Mouse (Mus musculus) CD4-positive, CD25-positive, alpha-beta regulatory T cell, adult 2 months (primary cell): ENCODE results near the gene Trim2.

Experiments
- DNase-seq: peaks from one replicate; pipeline ENCODE4 v3.0.0-alpha.2; 2012; ENCODE audit warnings: low read depth, low spot score

The Trim2 gene

DNA sequence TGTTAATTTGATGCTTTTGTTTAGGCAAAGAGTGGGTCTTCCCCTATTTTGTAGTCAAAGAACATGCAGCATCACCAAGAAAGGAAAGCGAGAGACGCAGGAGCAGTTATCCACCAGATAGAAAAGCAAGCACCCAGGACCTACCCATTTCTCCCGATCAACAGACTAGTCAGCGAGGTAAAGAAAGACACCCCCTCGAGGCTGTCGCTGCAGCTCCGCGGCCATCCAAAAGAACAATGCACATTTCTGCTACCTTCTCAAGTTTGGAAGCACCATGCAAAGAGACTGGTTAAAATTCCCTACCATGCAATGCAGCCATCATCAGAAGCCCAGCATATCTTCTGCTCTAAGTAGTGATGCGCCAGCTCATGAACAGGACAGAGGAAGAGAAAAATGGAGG lies 86.4 kb downstream of the Trim2 start:
- peak; percentile 14 for DNase-seq

DNA sequence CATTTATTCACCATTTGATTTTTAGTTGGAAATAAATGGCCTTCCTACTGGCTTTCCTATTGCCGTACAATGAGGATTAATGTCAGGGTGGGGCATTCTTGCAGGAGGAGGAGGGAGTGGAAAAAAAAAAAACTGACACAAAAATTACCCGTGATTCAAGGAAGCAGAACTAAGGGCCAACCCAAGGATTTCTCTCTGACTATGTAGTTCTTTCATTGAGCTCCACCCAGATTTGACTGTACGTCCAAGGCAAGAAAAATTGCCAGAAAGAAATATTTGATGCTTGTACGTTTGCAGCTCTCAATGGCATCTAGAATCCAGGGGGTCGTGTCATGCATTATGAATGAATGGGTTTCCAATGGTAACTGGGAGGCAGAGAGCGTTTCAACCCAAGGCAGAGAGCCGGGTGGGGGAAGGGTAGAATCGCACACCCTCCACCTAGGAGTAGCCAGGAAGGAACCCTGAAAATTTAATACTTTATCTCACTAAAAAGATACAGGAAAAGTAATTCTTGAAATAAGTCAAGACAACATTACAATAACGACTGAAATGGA lies 86.9 kb downstream of the Trim2 start:
- DNase-seq, result no peak

DNA sequence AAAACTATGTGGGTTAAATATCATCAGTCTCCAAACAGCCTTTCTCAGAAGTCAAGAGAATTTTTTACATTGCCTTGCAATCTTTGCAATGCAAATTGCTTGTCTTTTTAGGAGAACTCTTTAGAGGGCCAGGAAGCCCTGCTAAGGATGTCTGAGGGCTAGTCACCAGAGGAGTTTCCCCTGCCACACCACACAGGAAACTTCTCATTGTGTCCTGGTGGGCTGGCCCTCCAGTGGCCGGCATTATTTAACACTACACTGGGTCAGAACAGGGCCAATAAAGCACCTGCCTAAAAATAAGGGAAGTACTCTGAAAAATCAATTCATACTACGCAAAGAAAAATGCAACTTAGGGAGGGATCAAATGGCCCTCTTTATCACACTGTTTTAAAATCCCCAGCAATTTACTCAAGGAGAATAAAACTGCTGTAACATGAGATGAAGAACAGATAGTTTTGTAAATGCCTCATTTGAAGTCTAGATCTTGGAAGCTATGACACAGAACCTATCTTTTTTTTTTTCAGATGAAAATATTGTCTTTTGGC lies 87.4 kb downstream of the Trim2 start:
- DNase-seq, result no peak

DNA sequence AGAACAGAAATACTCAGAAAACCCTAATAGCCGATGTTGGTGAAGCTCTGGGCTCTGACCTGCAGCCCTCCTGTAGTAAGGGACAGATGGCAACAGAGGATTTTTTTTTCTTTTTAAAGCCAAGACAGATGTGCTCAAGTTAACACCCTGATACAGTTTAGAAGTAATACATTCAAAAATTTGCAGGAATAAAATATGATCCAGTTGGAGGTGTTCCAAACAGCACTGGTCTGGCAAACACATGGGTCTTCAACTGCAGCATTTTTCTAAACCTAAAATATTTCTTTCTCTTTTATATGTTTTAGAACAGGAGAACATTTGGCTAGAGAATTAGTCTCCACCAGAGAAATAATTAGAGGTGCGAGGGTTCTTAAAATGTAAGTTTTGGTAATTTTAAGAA lies 88.2 kb downstream of the Trim2 start:
- no peak for DNase-seq

DNA sequence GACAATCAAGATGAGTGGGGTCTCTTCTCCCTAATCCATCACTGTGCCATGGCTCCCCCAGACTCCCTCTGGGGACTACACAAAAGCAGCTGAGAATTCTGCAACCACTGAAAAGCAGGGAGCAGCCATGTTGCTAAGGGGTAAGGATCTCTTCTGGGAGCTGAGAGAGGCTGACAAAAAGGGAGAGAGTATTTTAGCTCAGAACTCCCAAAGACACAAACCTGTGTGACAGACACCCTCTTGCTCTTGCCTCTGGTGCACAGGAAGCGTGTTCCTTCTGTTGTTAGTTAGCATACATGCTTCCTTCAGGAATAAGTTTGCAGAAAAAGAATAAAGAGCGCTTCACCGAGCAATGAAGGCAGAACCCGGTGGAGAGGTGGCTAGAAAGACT lies 88.7 kb downstream of the Trim2 start:
- no peak for DNase-seq

DNA sequence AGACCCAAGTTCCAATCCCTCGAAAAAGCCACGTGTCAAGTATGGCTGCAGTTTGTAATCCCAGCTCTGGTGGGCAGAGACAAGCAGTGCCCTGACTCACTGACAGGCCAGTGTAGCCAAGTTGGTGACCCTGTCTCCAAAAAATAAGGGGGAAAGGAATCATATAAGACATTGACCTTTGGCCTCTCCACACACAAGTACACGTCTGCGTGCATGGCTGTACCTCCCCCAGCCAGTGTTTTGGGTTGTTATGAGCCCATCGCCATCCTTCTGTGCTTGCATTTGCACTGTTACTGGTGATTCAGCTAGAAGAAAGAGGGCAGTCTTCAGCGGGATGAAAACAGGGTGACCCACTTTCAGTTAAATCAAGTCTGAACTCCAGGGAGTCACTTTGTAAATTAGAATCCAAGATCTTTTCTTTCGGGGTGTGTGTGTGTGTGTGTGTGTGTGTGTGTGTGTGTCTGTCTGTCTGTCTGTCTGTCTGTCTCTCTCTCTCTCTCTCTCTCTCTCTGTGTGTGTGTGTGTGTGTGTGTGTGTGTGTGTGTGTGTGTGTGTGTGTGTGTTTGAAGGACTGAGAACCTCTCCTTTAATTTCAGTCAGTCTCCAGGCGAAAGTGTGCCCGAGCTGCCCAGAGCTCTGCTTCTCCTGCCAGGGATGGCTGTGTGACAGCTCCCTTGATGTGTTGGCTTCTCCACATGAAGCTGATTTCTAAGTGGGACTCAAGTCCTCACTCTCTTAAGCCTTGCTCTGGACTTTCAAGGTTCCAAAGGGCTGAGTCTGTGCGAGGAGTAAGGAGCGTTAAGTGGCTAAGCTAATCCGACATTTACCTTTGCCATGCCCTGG lies 89.3 kb downstream of the Trim2 start:
- DNase-seq, result no peak

DNA sequence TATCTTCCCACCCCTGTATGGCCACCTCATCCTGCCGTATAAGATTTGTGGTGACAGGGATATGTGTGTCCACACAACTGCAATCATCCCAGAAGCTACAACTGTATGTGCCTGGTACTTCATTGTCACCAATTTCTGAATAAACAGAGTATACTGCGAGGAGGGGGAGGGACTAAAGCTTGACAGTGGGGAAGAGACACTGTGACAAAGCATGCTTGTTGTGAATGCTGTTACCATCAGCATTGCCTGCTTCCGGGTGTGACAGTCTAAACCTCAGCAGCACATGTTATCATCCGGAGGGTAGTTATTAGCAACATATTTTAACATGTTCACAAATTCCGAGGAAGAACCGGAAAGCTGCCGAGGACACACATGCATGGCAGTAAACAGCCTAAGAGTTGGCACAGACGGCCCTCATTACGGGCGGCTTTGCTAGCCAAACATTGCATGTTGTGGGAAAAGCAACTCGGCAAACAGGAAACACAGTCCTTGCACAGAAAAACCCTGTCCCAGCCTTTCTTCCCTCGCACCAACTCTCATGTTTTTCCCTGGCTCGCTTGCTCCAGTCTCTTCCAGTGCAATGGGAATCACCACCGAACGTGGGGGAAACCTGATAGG lies 90.8 kb downstream of the Trim2 start:
- no peak for DNase-seq

DNA sequence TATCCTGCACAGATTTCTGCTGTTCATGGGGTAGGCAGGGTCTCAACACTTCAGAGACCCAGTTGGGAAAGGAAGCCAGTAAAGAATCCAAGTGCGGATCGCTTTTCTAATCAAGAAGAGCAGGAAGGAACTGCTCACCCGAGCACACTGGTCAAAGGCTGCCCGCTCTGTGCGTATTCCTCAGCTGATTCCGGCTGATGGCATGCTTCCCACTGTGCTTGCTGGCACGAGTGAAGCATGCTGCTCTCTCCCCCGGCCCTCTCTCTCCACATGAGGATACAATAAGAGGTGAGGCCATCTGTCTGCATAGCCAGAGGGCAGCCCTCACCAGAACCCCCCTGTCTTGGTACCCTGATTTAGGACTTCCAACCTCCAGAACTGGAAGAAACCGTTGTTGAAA lies 91.4 kb downstream of the Trim2 start:
- no peak for DNase-seq

DNA sequence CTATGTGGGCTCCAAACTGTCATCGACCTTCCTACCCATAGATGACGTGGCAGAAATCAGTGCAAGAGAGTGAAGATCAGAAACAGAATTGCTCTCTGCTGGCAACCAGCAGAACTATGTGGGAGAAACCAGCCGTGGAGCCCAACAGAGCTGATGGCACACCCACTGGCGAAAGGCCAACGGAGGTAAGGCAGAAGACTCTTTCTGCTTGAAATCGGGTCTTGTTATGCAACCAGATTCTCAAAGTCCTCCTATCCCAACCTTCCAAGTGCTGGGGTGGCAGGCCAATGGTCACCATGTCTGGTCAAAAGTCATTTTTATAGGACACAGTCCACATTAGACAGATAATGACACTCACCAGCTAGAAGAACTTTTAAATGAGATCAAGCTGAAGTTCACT lies 92.2 kb downstream of the Trim2 start:
- DNase-seq, result no peak

DNA sequence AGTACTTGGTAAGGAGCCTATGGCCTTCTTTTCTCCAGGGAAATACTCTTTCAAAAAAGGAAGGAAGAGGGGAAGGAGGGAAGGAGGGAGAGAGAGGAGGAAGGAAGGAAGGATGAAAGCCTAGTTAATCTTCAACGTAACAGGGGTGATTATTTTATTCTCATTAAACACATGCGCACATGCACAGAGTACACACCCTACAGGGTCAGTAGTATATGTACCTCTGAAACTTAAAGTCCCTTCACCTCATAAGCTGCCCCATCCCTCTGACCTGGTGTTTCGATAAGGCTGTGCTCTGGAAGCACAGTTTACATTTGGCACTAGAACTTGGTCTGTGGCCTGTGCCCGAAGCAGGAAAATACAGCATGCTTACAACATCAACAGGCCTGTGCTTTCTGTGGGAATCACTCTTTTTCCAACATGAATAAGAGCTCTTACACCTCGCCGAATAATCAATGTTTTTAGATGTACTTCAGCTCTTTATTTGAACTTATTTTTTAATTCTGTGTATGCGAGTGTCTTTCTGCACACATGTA lies 95.3 kb downstream of the Trim2 start:
- DNase-seq, result no peak

DNA sequence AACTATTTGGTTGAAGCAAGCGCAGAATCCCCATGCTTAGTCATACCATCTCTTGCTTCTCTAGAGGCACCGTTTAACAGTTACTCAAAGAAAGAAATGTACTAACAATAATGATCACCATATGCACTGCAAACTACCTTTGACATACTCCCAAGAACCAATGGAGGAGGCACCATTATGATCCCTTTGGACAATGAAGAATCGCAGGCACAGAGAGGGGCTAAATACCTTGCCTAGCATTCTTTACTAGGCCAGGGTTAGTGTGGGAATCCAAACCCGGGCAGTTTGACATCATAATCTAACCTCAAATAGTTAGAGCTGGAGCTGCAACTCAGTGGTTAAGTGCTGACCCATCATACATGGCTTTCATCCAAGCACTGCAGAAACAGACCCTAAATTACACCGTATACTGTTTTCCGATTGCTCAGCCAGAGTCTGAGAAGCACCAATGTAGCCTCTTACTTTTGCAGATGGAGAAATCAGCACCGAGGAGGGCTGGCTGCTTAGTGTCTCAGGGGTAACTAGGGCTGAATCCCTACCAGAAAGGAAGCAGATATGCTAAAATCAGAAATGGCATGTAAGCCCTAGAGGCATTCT lies 97.7 kb downstream of the Trim2 start:
- no peak for DNase-seq

DNA sequence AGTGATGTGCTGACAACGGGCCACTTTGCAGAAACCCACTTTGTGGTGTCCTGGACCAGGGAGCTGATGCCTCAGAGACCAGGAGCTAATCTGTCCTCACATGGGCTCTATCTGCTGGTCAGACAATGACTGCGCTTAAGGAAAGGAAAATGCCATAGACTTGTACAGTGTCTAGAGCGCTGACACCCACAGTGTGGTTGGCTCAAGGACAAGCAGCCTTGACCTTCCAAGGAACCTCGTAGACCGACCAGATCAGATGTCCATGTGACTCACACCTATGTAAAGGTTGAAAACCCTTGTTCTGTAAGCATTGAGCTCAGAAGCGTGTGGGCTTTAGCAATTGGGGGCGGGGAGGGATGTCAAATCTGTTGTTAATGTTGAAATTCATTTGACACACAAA lies 98.2 kb downstream of the Trim2 start:
- no peak for DNase-seq

DNA sequence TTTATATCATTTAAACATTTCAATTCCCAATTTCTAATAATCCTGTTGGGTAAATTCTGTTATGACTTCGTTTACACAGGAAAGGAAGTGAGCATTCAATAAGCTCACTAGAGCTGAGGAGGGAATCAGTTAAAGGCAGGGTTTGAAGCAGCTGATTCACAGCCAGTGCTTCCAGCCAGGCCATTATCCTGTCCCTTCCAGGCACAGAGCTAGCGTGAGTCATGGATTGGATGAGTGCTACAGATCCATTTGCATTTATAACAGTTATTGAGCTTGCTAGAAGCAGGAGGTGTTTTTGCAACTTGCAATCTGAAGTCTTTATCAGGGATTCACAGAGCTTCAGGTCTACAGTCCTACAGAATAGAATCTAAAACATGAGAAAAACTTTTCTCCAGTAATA lies 99.3 kb downstream of the Trim2 start:
- no peak for DNase-seq

DNA sequence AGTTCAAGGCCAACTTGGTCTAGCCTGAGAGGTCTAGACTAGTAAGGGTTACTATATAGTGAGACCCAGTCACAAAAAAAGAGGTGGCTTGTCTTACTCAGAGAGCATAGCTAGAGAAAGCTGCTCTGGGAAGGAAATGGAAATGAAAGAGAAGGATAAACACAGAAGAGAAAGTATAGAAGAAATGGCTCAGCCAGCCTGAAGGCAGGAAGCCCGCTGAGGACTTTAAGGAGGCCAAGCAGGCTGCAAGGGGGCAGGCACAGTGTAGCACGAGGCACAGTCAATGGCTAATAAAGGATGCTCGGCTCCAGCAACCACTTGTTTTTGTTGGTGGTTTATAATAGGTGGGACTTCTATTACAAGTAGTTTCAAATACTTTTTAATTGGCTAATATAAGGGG lies 100.6 kb downstream of the Trim2 start:
- DNase-seq, result no peak

DNA sequence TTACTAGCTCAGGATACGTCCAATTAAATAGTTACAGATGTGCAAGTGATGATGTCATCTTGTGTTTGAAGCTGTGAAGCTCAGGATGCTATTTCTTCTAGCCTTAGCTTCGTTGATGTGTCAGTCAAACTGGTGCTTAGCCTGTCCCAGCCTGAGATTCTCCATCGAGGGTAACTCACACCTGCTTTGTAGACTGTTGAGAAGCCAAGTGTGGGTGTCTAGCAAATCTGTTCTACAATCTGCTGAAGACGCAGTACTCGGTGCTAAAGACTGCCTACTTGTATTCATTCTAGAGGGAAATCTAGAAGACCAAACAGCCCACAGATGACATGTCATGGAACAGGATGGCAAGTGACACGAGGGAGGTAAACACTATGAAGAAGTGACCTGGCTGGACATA lies 101.0 kb downstream of the Trim2 start:
- DNase-seq, result no peak

DNA sequence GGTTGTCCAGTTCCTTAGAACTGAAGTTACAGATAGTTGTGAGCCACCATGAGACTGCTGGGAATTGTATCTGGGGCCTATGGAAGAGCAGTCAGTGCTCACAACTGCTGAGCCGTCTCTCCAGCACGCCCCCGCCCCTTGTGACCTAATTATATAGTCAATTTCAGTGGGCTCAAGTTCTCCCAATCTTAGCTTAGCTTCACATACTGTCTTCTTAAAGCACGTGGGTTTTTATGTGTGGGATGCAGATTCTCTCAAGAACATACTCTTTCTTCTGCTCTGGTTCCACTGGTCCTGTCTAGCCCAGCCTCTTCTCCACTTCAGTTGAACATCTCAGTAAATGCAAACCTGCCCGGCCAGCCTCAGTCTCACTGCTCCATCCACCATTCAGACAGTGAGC lies 102.0 kb downstream of the Trim2 start:
- no peak for DNase-seq

DNA sequence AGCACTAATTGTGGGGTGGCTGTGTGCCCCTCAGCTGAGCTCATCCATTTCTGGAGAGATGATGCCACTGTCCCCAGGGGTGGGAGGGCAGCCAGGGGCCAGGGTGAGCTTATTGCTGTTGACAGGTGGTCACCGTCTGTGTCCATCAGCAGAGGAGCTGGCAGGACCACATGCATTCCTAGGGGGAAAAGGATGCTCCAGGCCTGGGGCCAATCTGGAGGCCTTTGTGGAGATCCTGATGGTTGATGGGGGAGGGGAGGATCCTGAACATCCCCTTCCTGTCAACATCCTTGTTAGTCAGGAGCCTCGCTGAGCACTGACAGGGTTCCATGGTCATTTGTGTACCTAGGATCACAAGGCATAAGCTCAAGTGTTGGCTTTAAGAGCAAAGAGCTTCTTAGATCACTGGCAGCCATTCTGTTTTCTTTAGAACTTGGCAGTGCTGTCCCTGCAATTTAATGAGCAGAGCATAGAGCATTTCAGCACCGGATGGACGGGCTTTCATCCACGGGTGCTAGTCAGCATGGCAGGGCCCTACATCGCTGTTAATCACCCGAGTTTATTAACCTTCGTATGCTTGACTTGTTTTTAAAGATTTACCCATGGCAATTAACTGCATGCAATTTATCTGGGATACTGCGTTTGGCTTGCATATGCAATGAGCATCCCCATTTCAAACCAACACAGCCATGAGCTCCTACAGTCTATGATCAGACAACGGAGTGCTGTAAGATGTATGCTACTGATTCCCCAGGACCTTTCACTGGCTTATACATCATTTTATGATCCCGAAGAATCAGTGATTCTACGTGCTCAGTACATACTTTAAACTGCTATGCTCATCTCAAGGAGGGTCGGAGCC lies 105.9 kb downstream of the Trim2 start:
- no peak for DNase-seq

DNA sequence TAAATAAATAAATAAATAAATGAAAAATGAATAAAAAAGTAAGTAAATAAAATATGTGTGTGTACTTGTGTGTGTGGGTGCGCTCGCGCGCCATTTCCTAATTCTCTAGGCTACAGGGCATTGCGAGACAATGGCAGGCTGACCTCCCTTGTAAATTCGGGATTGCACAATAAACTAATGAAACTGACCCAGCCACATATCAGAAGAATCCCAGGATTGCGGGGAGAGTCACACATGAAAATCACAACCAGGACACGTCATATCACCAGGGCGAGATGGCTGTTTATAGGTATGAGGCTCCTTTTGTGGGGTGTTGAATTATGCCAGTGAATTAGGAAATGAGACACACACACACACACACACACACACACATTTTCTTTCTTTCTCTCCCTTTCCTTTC lies 107.2 kb downstream of the Trim2 start:
- no peak for DNase-seq

DNA sequence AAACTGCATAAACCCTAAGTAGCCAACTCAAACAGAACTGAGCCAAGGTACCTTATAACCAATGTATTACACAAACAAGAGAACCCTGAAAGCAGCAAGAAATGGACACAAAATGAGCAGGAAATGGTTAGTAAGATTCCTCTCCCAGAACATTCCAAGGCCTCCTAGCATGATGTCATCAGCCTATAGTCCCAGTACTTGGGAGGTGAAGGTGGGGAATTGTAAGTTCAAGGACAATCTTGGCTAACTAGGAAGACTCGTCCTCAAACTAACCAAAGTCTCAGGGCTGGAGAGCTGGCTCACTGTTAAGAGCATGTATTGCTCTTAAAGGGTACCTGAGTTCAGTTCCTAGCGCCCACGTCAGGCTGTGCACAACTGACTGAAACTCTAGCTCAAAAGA lies 108.4 kb downstream of the Trim2 start:
- no peak for DNase-seq

DNA sequence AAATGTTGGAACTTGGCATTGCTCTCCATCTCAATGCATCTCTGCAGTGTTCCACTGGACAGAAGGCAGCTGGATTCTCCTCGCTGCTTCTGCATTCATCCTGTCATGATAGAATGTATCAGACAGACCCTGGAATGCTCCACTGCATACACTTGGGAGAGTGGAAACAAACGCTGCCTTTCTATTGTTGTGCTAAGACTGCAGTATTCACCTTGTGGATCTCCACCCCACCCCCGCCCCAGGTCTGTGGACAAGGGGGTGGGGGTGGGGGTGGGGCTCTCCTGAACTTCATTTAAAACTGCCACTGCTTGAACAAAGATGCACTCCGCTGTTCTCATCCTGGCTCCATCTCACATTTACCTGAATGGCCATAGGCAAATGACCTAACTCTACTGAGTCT lies 112.8 kb downstream of the Trim2 start:
- no peak for DNase-seq

DNA sequence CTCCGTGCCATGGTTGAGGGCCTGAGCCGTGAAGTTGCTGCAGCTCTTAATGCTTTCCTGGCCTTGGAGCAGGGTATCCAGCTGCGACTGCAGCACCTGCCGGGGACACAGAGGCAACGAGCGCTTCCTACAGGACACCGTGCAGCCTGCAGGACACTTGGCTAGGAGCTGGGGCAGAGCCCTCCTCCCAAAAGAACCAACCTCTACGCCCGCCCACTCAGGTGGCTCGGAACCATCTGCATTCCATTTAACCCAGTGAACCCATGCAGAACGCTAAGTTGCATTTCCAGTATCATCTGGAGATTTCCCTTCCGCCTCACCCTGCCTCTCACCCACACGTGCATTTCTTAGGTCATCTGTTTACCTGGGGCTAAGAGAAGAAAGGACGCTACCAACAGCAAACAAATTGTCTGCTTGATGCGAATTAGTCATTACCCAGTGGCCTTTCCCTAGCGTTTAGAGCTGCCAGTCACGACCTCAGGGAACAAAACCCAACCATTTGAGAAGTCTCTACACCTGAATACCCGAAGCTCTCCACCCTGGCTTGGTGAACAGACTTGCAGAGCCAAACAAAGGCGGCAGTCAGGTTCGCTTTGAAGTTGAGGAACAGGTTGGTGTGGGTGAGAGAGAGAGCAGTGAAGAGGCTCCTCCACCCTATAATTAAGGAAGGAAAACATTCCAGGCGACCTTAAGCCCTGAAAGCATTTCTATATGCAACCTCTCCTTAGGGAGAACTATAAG lies 115.4 kb downstream of the Trim2 start:
- no peak for DNase-seq
